Mouse (Mus musculus): ENCODE results near the gene Jmjd1c. TPM values are rescaled to one million over a fixed set of nuclear protein-coding genes. Genes with fewer than 3 reads are reported as not detected.

Gene Jmjd1c
- total and polyA plus RNA-seq, 3 experiments: 8.5 to 36.8 (median 34.5) TPM

DNA sequence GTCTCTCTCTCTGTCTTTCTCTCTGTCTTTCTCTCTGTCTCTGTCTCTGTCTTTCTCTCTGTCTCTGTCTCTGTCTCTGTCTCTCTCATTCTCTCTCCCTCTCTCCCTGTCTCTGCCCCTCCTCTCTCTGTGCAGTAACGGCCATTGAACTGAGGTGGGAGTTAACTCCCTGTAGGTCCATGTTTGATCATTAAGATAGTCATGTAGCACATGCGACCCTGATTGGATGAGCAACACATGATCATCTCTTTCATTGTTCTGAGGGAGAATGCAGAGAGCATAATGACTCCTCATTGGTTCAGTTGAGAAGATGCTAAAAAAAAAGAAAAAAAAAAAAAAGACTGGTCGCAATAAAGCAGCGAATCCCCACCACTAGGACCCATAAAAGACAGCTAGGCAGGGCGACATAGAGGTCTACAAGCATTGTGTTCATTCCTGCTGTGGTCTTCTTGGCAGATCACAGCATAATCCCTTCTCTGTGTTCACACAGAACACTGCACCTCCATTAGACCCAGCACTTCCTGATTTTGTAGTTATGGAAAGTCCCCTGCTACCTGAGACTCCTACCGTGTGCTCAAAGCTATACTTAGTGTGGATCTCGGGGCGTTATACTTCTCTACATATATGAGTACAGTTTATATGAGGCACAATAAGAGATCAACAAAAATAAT lies 200.7 kb downstream of the Jmjd1c start:
- TF ChIP-seq EP300 (IDR thresholded peaks at IDR 0.05; ENCODE audit: insufficient read depth, low read depth, low read length): no peak
- no peak for TF ChIP-seq POLR2A (IDR thresholded peaks at IDR 0.05; ENCODE audit: insufficient read depth, low read depth, low read length)
- TF ChIP-seq CTCF (IDR thresholded peaks at IDR 0.05): no peak
- H3K79me2 ChIP-seq (replicated peaks; ENCODE audit: control insufficient read depth, insufficient read depth, low read length): no peaks in the 10 kb centered on the region
- 73% methylated on average over 8 of the region's 8 CpGs for WGBS
- H3K27me3 ChIP-seq (ENCODE audit: control insufficient read depth, insufficient read depth, low read length): no peaks in the 10 kb centered on the region
- intact Hi-C loops (cut with DNase I): no loop called here
- H3K4me3 ChIP-seq: no peak overlapping the region
- no peak for DNase-seq
- no peak overlapping the region for H3K9ac ChIP-seq (ENCODE audit: low read depth, low read length)
- H3K4me1 ChIP-seq (ENCODE audit: control insufficient read depth, insufficient read depth, low read length): peaks cover 3% of the 10 kb centered on the region
- no peak overlapping the region for H3K27ac ChIP-seq
- H3K36me3 ChIP-seq (ENCODE audit: control insufficient read depth, insufficient read depth, low read length): no peaks in the 10 kb centered on the region; the same call in 1 of the 2 replicates

DNA sequence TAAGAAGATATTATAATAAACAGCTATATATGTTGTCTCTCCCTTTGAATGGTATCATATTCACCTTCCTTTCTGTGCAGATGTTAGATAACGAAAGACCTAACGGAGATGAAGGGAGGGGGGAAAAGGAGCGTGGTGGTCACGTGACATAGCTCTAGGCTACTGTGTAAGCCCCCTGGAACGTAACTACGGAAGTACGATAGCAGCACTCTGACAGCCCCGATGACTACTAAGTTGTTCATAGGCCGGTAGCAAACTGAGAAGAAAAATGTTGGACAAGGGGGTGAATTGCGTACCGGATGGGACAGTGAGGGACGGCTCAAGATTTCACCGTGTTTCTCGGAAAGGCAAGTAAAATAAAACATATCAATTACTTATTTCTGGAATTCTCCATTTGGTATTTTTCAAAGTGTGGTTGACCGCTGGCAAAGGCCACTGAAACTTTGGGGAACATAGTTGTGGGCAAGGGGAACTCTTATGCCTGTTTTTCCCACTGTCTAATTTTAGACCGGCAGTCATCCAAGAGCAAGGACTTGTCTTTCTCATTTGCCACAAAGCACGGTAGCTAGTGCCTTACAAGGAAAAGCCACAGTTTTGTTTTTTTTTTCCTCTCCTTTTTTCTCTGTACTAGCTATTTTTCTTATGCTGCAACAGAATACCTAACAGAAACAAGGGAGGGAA lies 201.4 kb downstream of the Jmjd1c start:
- Histone ChIP-seq H3K27ac (peak overlapping the region; percentile 33), H3K4me1 (ENCODE audit: control insufficient read depth, insufficient read depth, low read length) (peaks cover 3% of the 10 kb centered on the region), H3K36me3 (ENCODE audit: control insufficient read depth, insufficient read depth, low read length) (no peaks in the 10 kb centered on the region; the same call in 1 of the 2 replicates), H3K27me3 (ENCODE audit: control insufficient read depth, insufficient read depth, low read length) (no peaks in the 10 kb centered on the region), H3K4me3 (no peak overlapping the region), H3K9ac (ENCODE audit: low read depth, low read length) (no peak overlapping the region), H3K79me2 (replicated peaks; ENCODE audit: control insufficient read depth, insufficient read depth, low read length) (no peaks in the 10 kb centered on the region)
- intact Hi-C loops (cut with DNase I): no loop called here
- 72% methylated on average over 17 of the region's 17 CpGs for WGBS
- TF ChIP-seq POLR2A (IDR thresholded peaks at IDR 0.05; ENCODE audit: insufficient read depth, low read depth, low read length): no peak
- TF ChIP-seq CTCF (IDR thresholded peaks at IDR 0.05): no peak
- TF ChIP-seq EP300 (IDR thresholded peaks at IDR 0.05; ENCODE audit: insufficient read depth, low read depth, low read length): no peak
- no peak for DNase-seq

DNA sequence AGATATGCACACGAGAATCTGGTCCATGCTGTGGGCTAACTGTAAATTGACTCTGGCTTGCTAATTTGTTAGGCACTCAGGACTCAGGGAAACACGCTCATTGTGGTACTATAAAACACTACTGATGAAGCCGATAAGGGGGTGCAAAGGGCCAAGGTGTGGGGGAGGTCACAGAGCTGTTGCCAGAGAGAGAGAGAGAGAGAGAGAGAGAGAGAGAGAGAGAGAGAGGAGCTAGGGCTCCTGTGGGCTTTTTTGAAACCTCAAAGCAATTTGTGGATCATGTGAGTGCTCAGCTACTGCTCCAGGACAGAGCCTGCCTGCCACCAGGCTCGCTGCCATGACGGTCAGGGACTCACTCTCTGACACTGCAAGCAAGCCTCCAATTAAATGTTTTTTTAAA lies 202.9 kb downstream of the Jmjd1c start:
- Histone ChIP-seq H3K4me1 (ENCODE audit: control insufficient read depth, insufficient read depth, low read length) (peaks cover 3% of the 10 kb centered on the region), H3K27me3 (ENCODE audit: control insufficient read depth, insufficient read depth, low read length) (no peaks in the 10 kb centered on the region), H3K36me3 (ENCODE audit: control insufficient read depth, insufficient read depth, low read length) (no peaks in the 10 kb centered on the region; the same call in 1 of the 2 replicates), H3K9ac (ENCODE audit: low read depth, low read length) (no peak overlapping the region), H3K4me3 (no peak overlapping the region), H3K27ac (no peak overlapping the region), H3K79me2 (replicated peaks; ENCODE audit: control insufficient read depth, insufficient read depth, low read length) (no peaks in the 10 kb centered on the region)
- intact Hi-C loops (cut with DNase I): no loop called here
- 51% methylated on average over 5 of the region's 5 CpGs for WGBS
- DNase-seq: peak in 1 of 2 experiments; percentile 34
- no peak for TF ChIP-seq CTCF (IDR thresholded peaks at IDR 0.05)
- TF ChIP-seq POLR2A (IDR thresholded peaks at IDR 0.05; ENCODE audit: insufficient read depth, low read depth, low read length): no peak
- no peak for TF ChIP-seq EP300 (IDR thresholded peaks at IDR 0.05; ENCODE audit: insufficient read depth, low read depth, low read length)

DNA sequence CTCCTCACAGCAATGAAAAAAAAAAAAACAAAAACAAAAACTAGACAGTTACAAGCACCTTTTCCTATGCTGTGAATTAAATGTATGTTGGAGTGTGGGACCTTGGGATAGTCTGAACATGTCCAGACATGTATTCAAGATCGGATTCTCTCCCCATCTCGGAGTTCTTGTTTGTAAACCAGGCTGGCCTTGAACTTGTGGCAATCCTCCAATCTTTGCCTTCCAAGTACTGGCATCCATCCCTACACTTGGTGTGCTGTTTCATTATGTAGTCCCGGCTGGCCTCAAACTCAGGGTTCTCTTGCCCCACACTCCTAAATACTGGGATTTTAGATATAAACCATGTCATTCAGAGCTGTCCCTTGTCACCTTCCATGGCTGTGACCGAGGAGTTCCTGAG lies 203.4 kb downstream of the Jmjd1c start:
- no peak for DNase-seq
- no peaks in the 10 kb centered on the region; the same call in 1 of the 2 replicates for H3K36me3 ChIP-seq (ENCODE audit: control insufficient read depth, insufficient read depth, low read length)
- H3K27me3 ChIP-seq (ENCODE audit: control insufficient read depth, insufficient read depth, low read length): no peaks in the 10 kb centered on the region
- H3K27ac ChIP-seq: no peak overlapping the region
- H3K4me1 ChIP-seq (ENCODE audit: control insufficient read depth, insufficient read depth, low read length): peaks cover 3% of the 10 kb centered on the region
- no peak for TF ChIP-seq EP300 (IDR thresholded peaks at IDR 0.05; ENCODE audit: insufficient read depth, low read depth, low read length)
- no peak for TF ChIP-seq CTCF (IDR thresholded peaks at IDR 0.05)
- no peak for TF ChIP-seq POLR2A (IDR thresholded peaks at IDR 0.05; ENCODE audit: insufficient read depth, low read depth, low read length)
- intact Hi-C loops (cut with DNase I): no loop called here
- 67% methylated on average over 4 of the region's 4 CpGs for WGBS
- H3K9ac ChIP-seq (ENCODE audit: low read depth, low read length): no peak overlapping the region
- H3K79me2 ChIP-seq (replicated peaks; ENCODE audit: control insufficient read depth, insufficient read depth, low read length): no peaks in the 10 kb centered on the region
- H3K4me3 ChIP-seq: no peak overlapping the region

DNA sequence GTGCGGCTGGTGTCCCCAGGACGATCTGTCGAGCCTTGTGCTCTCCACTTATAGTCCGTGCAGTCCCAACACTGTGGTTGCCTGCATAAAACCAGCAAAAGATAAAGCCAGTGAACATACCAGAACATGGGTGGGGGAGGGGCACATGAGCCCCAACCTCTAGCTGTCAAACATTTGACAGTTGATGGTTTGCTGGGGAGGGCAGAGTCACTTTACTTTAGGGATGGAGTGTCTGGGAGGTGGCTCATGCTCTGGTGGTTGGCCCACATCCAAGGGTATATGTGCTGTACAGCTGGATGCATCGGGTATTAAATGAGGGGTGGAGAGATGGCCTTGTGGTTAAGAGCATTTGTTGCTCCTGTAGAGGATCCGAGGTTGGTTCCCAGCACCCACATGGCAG lies 205.1 kb downstream of the Jmjd1c start:
- Histone ChIP-seq H3K27me3 (ENCODE audit: control insufficient read depth, insufficient read depth, low read length) (no peaks in the 10 kb centered on the region), H3K4me3 (no peak overlapping the region), H3K4me1 (ENCODE audit: control insufficient read depth, insufficient read depth, low read length) (peaks cover 3% of the 10 kb centered on the region), H3K36me3 (ENCODE audit: control insufficient read depth, insufficient read depth, low read length) (no peaks in the 10 kb centered on the region; the same call in 1 of the 2 replicates), H3K79me2 (replicated peaks; ENCODE audit: control insufficient read depth, insufficient read depth, low read length) (no peaks in the 10 kb centered on the region), H3K9ac (ENCODE audit: low read depth, low read length) (no peak overlapping the region), H3K27ac (no peak overlapping the region)
- TF ChIP-seq EP300 (IDR thresholded peaks at IDR 0.05; ENCODE audit: insufficient read depth, low read depth, low read length): no peak
- TF ChIP-seq POLR2A (IDR thresholded peaks at IDR 0.05; ENCODE audit: insufficient read depth, low read depth, low read length): no peak
- no peak for TF ChIP-seq CTCF (IDR thresholded peaks at IDR 0.05)
- 90% methylated on average over 6 of the region's 6 CpGs for WGBS
- DNase-seq: no peak
- intact Hi-C loops (cut with DNase I): no loop called here

DNA sequence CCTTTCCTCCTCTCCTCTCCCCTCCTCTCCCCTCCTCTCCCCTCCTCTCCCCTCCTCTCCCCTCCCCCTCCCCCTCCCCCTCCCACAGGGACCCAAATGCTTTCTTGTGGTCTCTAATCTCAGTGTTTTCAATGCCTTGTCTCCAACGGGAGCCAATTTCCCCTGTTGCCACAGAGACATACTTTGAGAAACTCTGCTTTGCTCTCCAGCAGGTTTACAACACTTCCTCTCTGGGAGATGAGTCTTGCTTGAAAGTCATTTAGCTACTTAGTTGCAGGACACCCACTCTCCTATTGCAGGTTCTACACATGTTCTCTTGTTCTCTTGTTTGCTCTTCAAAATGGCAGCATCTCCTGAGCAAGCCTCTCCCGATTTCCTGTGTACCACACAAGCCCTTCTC lies 206.4 kb downstream of the Jmjd1c start:
- no peaks in the 10 kb centered on the region; the same call in 1 of the 2 replicates for H3K36me3 ChIP-seq (ENCODE audit: control insufficient read depth, insufficient read depth, low read length)
- TF ChIP-seq EP300 (IDR thresholded peaks at IDR 0.05; ENCODE audit: insufficient read depth, low read depth, low read length) (no peak), POLR2A (IDR thresholded peaks at IDR 0.05; ENCODE audit: insufficient read depth, low read depth, low read length) (no peak), CTCF (IDR thresholded peaks at IDR 0.05) (no peak)
- H3K27me3 ChIP-seq (ENCODE audit: control insufficient read depth, insufficient read depth, low read length): no peaks in the 10 kb centered on the region
- H3K4me1 ChIP-seq (ENCODE audit: control insufficient read depth, insufficient read depth, low read length): peaks cover 1% of the 10 kb centered on the region; the same call in 1 of the 2 replicates
- DNase-seq: no peak
- H3K79me2 ChIP-seq (replicated peaks; ENCODE audit: control insufficient read depth, insufficient read depth, low read length): no peaks in the 10 kb centered on the region
- 37% methylated on average over 2 of the region's 2 CpGs for WGBS
- H3K9ac ChIP-seq (ENCODE audit: low read depth, low read length): no peak overlapping the region
- intact Hi-C loops (cut with DNase I): no loop called here
- no peak overlapping the region for H3K4me3 ChIP-seq
- no peak overlapping the region for H3K27ac ChIP-seq

Other genes with a start within 250 kb of the Jmjd1c start
- gene Reep3, start 820 bp downstream of the Jmjd1c start, total RNA-seq (2021): 10 to 100 TPM; 19.7 to 20.2 TPM
- 14.9 and 27.7 TPM in 2 replicates for gene Reep3, start 820 bp downstream of the Jmjd1c start, polyA plus RNA-seq (2012; rRNA removed)
- 1 to 10 TPM; 5.4 to 8.7 TPM for gene Nrbf2, start 189.2 kb downstream of the Jmjd1c start, total RNA-seq (2021)
- 3.7 and 6.1 TPM in 2 replicates for gene Nrbf2, start 189.2 kb downstream of the Jmjd1c start, polyA plus RNA-seq (2012; rRNA removed)

Data from heart, adult 2 months (tissue).